Mouse (Mus musculus): ENCODE measurements around the gene 1700024B05Rik. TPM values are rescaled to one million over a fixed set of nuclear protein-coding genes. Genes with fewer than 3 reads are reported as not detected.

The 1700024B05Rik gene
- polyA plus RNA-seq, 1 experiment from 2014 or later, result not detected

Other genes with a start within 250 kb of the 1700024B05Rik start
- not detected in 2 replicates for gene Gm8068, start 242.1 kb upstream of the 1700024B05Rik start, polyA plus RNA-seq (2014; fragmentation: Nextera tagmentation; extraction: Ambion mirVana)
- gene Gm7929, start 193.4 kb upstream of the 1700024B05Rik start, polyA plus RNA-seq (2014; fragmentation: Nextera tagmentation; extraction: Ambion mirVana), result not detected in 2 replicates
- not detected in 2 replicates for gene Gm47189, start 171.6 kb upstream of the 1700024B05Rik start, polyA plus RNA-seq (2014; fragmentation: Nextera tagmentation; extraction: Ambion mirVana)
- not detected in 2 replicates for gene Gm7980, start 36.7 kb upstream of the 1700024B05Rik start, polyA plus RNA-seq (2014; fragmentation: Nextera tagmentation; extraction: Ambion mirVana)
- not detected in 2 replicates for gene 1700049E17Rik1, start 19.0 kb upstream of the 1700024B05Rik start, polyA plus RNA-seq (2014; fragmentation: Nextera tagmentation; extraction: Ambion mirVana)
- gene Gm6401, start 23.9 kb downstream of the 1700024B05Rik start, polyA plus RNA-seq (2014; fragmentation: Nextera tagmentation; extraction: Ambion mirVana), result not detected in 2 replicates
- not detected in 2 replicates for gene Gm3543, start 39.3 kb downstream of the 1700024B05Rik start, polyA plus RNA-seq (2014; fragmentation: Nextera tagmentation; extraction: Ambion mirVana)
- gene Gm7951, start 173.4 kb downstream of the 1700024B05Rik start, polyA plus RNA-seq (2014; fragmentation: Nextera tagmentation; extraction: Ambion mirVana), result not detected in 2 replicates
- not detected in 2 replicates for gene Gm17027, start 218.6 kb downstream of the 1700024B05Rik start, polyA plus RNA-seq (2014; fragmentation: Nextera tagmentation; extraction: Ambion mirVana)
- not detected in 2 replicates for gene Gm3573, start 246.8 kb downstream of the 1700024B05Rik start, polyA plus RNA-seq (2014; fragmentation: Nextera tagmentation; extraction: Ambion mirVana)

Data from embryonic facial prominence, embryonic 11.5 days (tissue).